Mouse (Mus musculus): Measurements from ENCODE around the gene Meis3. TPM values are rescaled to one million over a fixed set of nuclear protein-coding genes. Genes with fewer than 3 reads are reported as not detected.
A peak's percentile ranks its signal among the peaks of the same experiment; 100 is the strongest.

Gene Meis3
- polyA plus RNA-seq (2012; rRNA removed): 21.9 and 28.7 TPM in 2 replicates

DNA sequence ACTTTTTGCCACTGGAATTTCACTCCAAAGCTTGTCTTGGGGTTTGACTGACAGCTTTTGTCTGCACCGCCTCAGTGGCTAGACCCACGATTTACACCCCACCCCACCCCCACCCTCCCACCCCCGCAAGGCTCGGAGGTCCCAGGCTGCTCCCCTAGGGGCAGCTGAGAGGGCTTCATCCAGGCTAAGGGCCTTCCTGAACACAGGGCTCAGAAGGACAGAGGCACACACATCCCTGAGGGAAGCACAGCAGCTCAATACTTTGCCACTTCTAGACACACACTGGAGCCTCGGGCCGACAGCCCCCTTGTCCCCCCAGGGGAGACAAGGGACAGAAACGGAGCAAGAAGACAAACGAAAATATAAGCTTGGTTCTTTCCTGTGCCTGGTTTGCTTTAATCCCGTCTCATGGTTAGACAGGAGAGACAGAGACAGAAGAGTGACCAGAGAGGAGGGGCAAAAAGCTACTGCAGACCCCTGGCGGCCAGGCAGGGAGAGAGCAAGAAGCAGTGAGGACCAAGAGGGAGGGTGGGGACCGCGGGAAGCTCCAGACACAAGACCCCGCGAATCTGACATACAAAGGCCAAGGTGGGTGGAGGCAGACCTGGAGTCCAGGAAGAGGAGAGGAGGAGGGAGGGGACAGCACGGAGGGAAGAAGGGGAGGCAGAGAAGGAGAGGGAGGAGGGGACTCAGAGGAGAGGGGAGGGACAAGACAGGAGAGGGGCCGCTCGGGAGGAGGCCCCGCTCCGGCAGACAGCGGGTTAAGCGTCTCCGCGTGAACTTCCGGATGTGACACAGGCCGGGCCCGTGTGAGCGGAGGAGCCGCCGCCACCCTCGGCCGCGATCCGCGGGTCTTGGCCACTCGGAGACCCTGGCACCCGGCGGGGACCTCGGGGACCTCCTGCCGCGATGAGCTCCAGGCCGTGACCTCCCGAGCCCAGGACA, at the start of gene Meis3:
Gene Meis3 (plus strand): TSS at position 494 of the 945 bp plus-strand sequence.
- H3K4me1 ChIP-seq (ENCODE audit: control insufficient read depth, insufficient read depth, insufficient read length): peaks cover 2% of the 10 kb centered on the region; the same call in 1 of the 2 replicates

DNA sequence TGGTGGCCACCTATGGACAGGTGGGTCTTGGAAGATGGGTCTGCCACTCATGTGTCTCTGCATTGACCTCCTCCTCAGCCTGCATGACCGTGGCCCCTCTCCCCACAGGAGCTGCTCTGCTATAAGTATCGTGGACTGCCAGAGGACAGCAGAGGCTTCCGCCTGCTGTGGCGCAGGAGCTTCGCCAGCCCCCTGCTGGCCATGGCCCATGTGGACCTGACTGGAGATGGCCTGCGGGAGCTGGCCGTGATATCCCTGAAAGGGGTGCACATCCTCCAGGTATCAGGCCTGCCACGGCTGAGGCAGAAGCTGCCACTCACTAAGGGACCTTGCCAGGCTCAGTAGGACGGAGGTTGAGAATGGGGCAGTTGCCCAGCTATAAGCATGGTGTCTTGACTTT, 49.1 kb upstream of the Meis3 start:
- peaks cover 2% of the 10 kb centered on the region; the same call in 1 of the 2 replicates for H3K36me3 ChIP-seq (ENCODE audit: control insufficient read depth, insufficient read depth, low read length)
- TF ChIP-seq CTCF (IDR thresholded peaks at IDR 0.05; ENCODE audit: extremely low read depth, insufficient read depth, insufficient read length, insufficient replicate concordance): no peak
- TF ChIP-seq POLR2A (IDR thresholded peaks at IDR 0.05; ENCODE audit: low read depth, low read length): no peak
- WGBS: 89% methylated on average over 9 of the region's 9 CpGs
- no peak for DNase-seq (ENCODE audit: low read depth in 1 of 2, low spot score in 2 of 2)
- peaks cover 7% of the 10 kb centered on the region; the same call in 1 of the 2 replicates for H3K4me1 ChIP-seq (ENCODE audit: control insufficient read depth, insufficient read depth, insufficient read length)
- H3K27ac ChIP-seq (ENCODE audit: insufficient read depth, low read length): no peak overlapping the region
- H3K4me3 ChIP-seq (ENCODE audit: extremely low read depth, insufficient read depth, insufficient read length): no peak overlapping the region
- peaks cover 6% of the 10 kb centered on the region for H3K27me3 ChIP-seq (ENCODE audit: control insufficient read depth, insufficient read depth, low read length)

More for the DNA sequence above, at the start of gene Meis3:
- no peak for TF ChIP-seq POLR2A (IDR thresholded peaks at IDR 0.05; ENCODE audit: low read depth, low read length)
- no peak for TF ChIP-seq CTCF (IDR thresholded peaks at IDR 0.05; ENCODE audit: extremely low read depth, insufficient read depth, insufficient read length, insufficient replicate concordance)
- Histone ChIP-seq H3K27me3 (ENCODE audit: control insufficient read depth, insufficient read depth, low read length) (peaks cover 5% of the 10 kb centered on the region), H3K4me3 (ENCODE audit: extremely low read depth, insufficient read depth, insufficient read length) (peak within 1 kb of the TSS; percentile 72), H3K27ac (ENCODE audit: insufficient read depth, low read length) (0 out of 2 replicates have a peak within 1 kb of the TSS, but pooled peaks have one; percentile 21), H3K36me3 (ENCODE audit: control insufficient read depth, insufficient read depth, low read length) (no peaks in the 10 kb centered on the region)
- peak in 1 of 2 experiments; percentile 48 for DNase-seq (ENCODE audit: low read depth in 1 of 2, low spot score in 2 of 2)
- WGBS: 1% methylated on average over 40 of the region's 42 CpGs

DNA sequence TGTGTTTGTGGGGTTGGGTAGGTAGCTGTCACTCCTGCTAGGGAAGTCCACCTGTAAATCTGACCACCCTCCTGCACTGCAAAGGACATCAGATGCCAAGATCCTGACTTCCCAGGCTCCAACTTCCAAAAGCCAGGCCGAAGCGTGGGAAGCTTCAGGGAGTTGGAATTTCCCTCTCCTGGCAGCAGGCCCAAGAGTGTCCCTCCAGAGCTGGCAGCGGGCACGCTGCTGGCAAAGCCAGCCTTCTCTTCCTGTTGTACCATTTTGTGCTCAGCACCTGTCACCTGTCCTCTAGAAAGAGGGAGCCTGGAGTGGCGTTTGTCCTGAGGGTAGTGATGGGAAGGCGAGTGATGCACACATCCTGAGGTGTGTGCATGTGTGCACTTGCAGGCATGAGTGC, 46.5 kb upstream of the Meis3 start:
- Histone ChIP-seq H3K27ac (ENCODE audit: insufficient read depth, low read length) (no peak overlapping the region), H3K4me1 (ENCODE audit: control insufficient read depth, insufficient read depth, insufficient read length) (peaks cover 7% of the 10 kb centered on the region; the same call in 1 of the 2 replicates), H3K4me3 (ENCODE audit: extremely low read depth, insufficient read depth, insufficient read length) (no peak overlapping the region), H3K36me3 (ENCODE audit: control insufficient read depth, insufficient read depth, low read length) (peaks cover 2% of the 10 kb centered on the region; the same call in 1 of the 2 replicates), H3K27me3 (ENCODE audit: control insufficient read depth, insufficient read depth, low read length) (peaks cover 6% of the 10 kb centered on the region)
- TF ChIP-seq POLR2A (IDR thresholded peaks at IDR 0.05; ENCODE audit: low read depth, low read length) (no peak), CTCF (IDR thresholded peaks at IDR 0.05; ENCODE audit: extremely low read depth, insufficient read depth, insufficient read length, insufficient replicate concordance) (no peak)
- 82% methylated on average over 6 of the region's 6 CpGs for WGBS
- no peak for DNase-seq (ENCODE audit: low read depth in 1 of 2, low spot score in 2 of 2)

DNA sequence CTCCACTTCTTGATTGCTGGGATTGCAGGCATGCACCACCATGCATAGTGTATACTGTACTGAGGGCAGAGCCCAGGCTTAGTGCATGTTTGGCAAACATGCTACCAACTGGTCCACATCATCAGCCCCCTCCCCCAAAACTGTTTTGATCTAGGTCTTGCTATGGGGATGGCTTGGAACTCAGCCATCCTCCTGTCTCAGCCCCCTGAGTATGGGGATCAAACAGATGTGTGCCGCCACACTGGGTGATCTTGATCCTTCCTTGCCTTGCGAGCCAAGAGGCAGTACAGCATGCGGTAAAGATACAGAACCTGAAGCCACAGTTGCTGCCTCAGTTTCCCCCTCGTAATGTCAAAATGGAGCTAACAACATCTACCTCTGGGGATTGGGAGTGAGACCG, 46.0 kb upstream of the Meis3 start:
- peaks cover 6% of the 10 kb centered on the region for H3K27me3 ChIP-seq (ENCODE audit: control insufficient read depth, insufficient read depth, low read length)
- peaks cover 7% of the 10 kb centered on the region; the same call in 1 of the 2 replicates for H3K4me1 ChIP-seq (ENCODE audit: control insufficient read depth, insufficient read depth, insufficient read length)
- H3K4me3 ChIP-seq (ENCODE audit: extremely low read depth, insufficient read depth, insufficient read length): no peak overlapping the region
- H3K27ac ChIP-seq (ENCODE audit: insufficient read depth, low read length): no peak overlapping the region
- peaks cover 2% of the 10 kb centered on the region; the same call in 1 of the 2 replicates for H3K36me3 ChIP-seq (ENCODE audit: control insufficient read depth, insufficient read depth, low read length)
- WGBS: 81% methylated on average over 5 of the region's 5 CpGs
- TF ChIP-seq POLR2A (IDR thresholded peaks at IDR 0.05; ENCODE audit: low read depth, low read length) (no peak), CTCF (IDR thresholded peaks at IDR 0.05; ENCODE audit: extremely low read depth, insufficient read depth, insufficient read length, insufficient replicate concordance) (no peak)
- DNase-seq (ENCODE audit: low read depth in 1 of 2, low spot score in 2 of 2): no peak

DNA sequence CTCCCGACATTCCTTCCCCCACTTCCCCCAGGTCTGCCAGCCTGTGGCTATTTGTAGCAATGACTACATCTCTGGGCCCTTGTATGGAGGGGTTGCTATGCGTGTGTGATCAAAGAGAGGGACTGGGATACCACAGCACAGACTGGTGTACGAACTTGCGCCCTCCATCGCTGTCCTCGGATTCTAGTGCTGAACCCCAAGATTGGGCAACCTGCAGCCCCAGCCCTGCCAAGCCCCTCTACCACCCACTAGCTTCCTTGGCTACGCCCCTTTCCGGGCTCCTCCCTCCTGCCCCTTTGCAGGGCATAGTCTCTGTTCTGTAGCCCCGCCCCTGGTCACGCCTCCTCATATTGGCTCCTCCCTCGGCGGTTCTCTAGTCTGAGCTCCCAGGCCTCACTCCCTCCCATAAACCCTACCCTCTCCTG, 45.5 kb upstream of the Meis3 start, which contains the start of gene Slc8a2:
Gene Slc8a2 (plus strand): TSS at position 406 of the 425 bp plus-strand sequence.
- TF ChIP-seq CTCF (IDR thresholded peaks at IDR 0.05; ENCODE audit: extremely low read depth, insufficient read depth, insufficient read length, insufficient replicate concordance) (no peak), POLR2A (IDR thresholded peaks at IDR 0.05; ENCODE audit: low read depth, low read length) (no peak)
- WGBS: 14% methylated on average over 12 of the region's 12 CpGs
- Histone ChIP-seq H3K36me3 (ENCODE audit: control insufficient read depth, insufficient read depth, low read length) (peaks cover 2% of the 10 kb centered on the region; the same call in 1 of the 2 replicates), H3K27me3 (ENCODE audit: control insufficient read depth, insufficient read depth, low read length) (peaks cover 6% of the 10 kb centered on the region), H3K4me3 (ENCODE audit: extremely low read depth, insufficient read depth, insufficient read length) (peak within 1 kb of the TSS; percentile 24; the same call in 1 of the 2 replicates), H3K4me1 (ENCODE audit: control insufficient read depth, insufficient read depth, insufficient read length) (peaks cover 7% of the 10 kb centered on the region; the same call in 1 of the 2 replicates), H3K27ac (ENCODE audit: insufficient read depth, low read length) (no peak within 1 kb of the TSS)
- DNase-seq (ENCODE audit: low read depth in 1 of 2, low spot score in 2 of 2): peak in 1 of 2 experiments; percentile 17

DNA sequence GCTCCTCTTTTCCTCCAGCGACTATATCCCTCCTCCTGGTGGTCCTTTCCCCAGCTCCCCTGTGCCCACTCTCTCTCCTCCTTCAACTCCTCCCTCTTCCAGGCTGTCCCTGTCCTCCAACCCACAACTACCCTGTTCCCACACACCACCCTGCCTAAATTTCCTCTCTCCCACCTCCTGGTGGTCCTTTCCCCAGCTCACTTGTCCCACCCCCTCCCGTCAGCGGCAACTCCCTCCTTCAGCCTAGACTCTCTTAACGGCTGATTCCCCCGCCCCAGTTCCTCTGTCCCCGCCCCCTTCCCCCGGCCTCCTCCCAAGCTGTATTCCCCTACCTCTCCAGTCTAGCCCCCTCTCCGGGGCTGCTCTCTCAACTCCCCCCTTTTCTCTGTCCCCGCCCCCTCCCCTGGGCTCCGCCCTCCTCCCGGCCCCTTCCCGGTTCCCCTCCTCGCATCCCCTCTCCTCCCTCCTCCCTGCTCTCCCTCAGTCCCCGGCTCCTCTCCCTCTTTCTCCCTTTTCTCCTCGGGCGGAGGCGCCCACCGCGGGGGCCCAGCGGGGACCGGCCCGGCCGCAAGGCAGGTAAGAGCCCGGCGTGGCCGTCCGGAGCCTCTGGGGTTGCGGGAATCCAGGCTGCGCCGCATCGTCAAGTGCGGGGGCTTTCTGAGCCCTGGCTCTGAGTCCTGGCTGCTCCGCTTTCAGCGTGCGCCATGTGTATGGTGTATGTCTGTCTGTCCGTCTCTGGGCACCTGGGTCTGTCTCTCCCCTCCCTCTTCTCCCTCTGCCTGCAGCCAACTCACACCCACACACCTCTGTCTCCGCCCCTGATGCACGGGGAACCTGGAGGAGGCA, 44.8 kb upstream of the Meis3 start:
- 5% methylated on average over 36 of the region's 38 CpGs for WGBS
- Histone ChIP-seq H3K4me1 (ENCODE audit: control insufficient read depth, insufficient read depth, insufficient read length) (peaks cover 7% of the 10 kb centered on the region; the same call in 1 of the 2 replicates), H3K36me3 (ENCODE audit: control insufficient read depth, insufficient read depth, low read length) (peaks cover 2% of the 10 kb centered on the region; the same call in 1 of the 2 replicates), H3K27ac (ENCODE audit: insufficient read depth, low read length) (no peak overlapping the region), H3K27me3 (ENCODE audit: control insufficient read depth, insufficient read depth, low read length) (peaks cover 6% of the 10 kb centered on the region), H3K4me3 (ENCODE audit: extremely low read depth, insufficient read depth, insufficient read length) (peak overlapping the region; percentile 24; the same call in 1 of the 2 replicates)
- DNase-seq (ENCODE audit: low read depth in 1 of 2, low spot score in 2 of 2): no peak
- TF ChIP-seq POLR2A (IDR thresholded peaks at IDR 0.05; ENCODE audit: low read depth, low read length) (no peak), CTCF (IDR thresholded peaks at IDR 0.05; ENCODE audit: extremely low read depth, insufficient read depth, insufficient read length, insufficient replicate concordance) (no peak)

Data from spleen, adult 2 months (tissue).